Mouse (Mus musculus) heart, postnatal 10 days (tissue): ENCODE measurements around the gene Ren1. TPM values are rescaled to one million over a fixed set of nuclear protein-coding genes. Genes with fewer than 3 reads are reported as not detected.
"Not testable (repeated sequence)": the region's sequence is repeated elsewhere in the genome, so short reads cannot be mapped to it uniquely, and the experiment has no call there.

Source experiments
- DNase-seq, 2 experiments: peaks; one replicate each; pipeline ENCODE4 v3.0.0; 2021
- intact Hi-C: fragments of 180-260 bp; cut with DNase I; formaldehyde crosslinking; loops from one replicate; pipeline ENCODE4 v1.15.1; 2025
- total RNA-seq, 2 experiments: library from RNA; stranded (reverse); gene quantifications; 2 replicates each; pipeline ENCODE4 v1.2.3; 2021

The Ren1 gene
- total RNA-seq, 2 experiments from 2014 or later: 0.22 TPM

GRCm38 (mm10) chr1:133340403-133340802 is 9.9 kb upstream of the Ren1 start:
- DNase-seq, intact Hi-C loops: not testable (repeated sequence)

- no peak for DNase-seq
- intact Hi-C loops: no loop called here
These were observed 6.0 kb upstream of the Ren1 start for GRCm38 (mm10) chr1:133344357-133344756.

GRCm38 (mm10) chr1:133346531-133346930 is 3.8 kb upstream of the Ren1 start:
- no peak for DNase-seq
- intact Hi-C loops: no loop called here

GRCm38 (mm10) chr1:133347226-133347625 is 3.1 kb upstream of the Ren1 start:
- no peak for DNase-seq
- intact Hi-C loops: no loop called here

GRCm38 (mm10) chr1:133347693-133348520 is 2.4 kb upstream of the Ren1 start:
- no peak for DNase-seq

GRCm38 (mm10) chr1:133351762-133352161 is 1.5 kb downstream of the Ren1 start:
- no peak for DNase-seq
- intact Hi-C loops: loop anchor here (2.0 kb wide), 1 partner anchor 175 kb away; no protein-coding TSS in a partner anchor

More at GRCm38 (mm10) chr1:133347693-133348520, 2.4 kb upstream of the Ren1 start:
- intact Hi-C loops: no loop called here

- intact Hi-C loops: loop anchor here (1.0 to 2.0 kb wide), 2 partner anchors 39 to 177 kb away; no protein-coding TSS in a partner anchor
- peak; percentile 71 to 84 for DNase-seq
These were observed 3.1 kb downstream of the Ren1 start for GRCm38 (mm10) chr1:133353371-133353809.

- intact Hi-C loops: no loop called here
- DNase-seq: no peak
These were observed 5.2 kb downstream of the Ren1 start for GRCm38 (mm10) chr1:133355469-133355868.

GRCm38 (mm10) chr1:133355912-133356311 is 5.6 kb downstream of the Ren1 start:
- intact Hi-C loops: no loop called here

GRCm38 (mm10) chr1:133356330-133356729 is 6.0 kb downstream of the Ren1 start:
- no peak for DNase-seq
- intact Hi-C loops: no loop called here

More at GRCm38 (mm10) chr1:133355912-133356311, 5.6 kb downstream of the Ren1 start:
- no peak for DNase-seq

GRCm38 (mm10) chr1:133361006-133361405 is 10.7 kb downstream of the Ren1 start:
- DNase-seq: no peak
- intact Hi-C loops: no loop called here

GRCm38 (mm10) chr1:133362103-133362502 is 11.8 kb downstream of the Ren1 start:
- intact Hi-C loops: no loop called here
- DNase-seq: no peak

- intact Hi-C loops: no loop called here
- DNase-seq: peak; percentile 81 to 82
These were observed 13.1 kb downstream of the Ren1 start, which contains the start of gene Etnk2 for GRCm38 (mm10) chr1:133363276-133364021. Gene Etnk2 (plus strand): TSS chr1:133363572.

GRCm38 (mm10) chr1:133364022-133364630 is 13.8 kb downstream of the Ren1 start:
- intact Hi-C loops: no loop called here

GRCm38 (mm10) chr1:133364890-133365289 is 14.6 kb downstream of the Ren1 start:
- DNase-seq: no peak
- intact Hi-C loops: no loop called here

More at GRCm38 (mm10) chr1:133364022-133364630, 13.8 kb downstream of the Ren1 start:
- DNase-seq: no peak

- intact Hi-C loops: no loop called here
- no peak for DNase-seq
These were observed 16.8 kb downstream of the Ren1 start for GRCm38 (mm10) chr1:133366951-133367605.

GRCm38 (mm10) chr1:133367606-133368488 is 17.5 kb downstream of the Ren1 start:
- intact Hi-C loops: no loop called here
- DNase-seq: peak; percentile 44 to 52

- DNase-seq: no peak
- intact Hi-C loops: no loop called here
These were observed 18.3 kb downstream of the Ren1 start for GRCm38 (mm10) chr1:133368644-133369043.

GRCm38 (mm10) chr1:133370352-133370751 is 20.0 kb downstream of the Ren1 start:
- intact Hi-C loops: no loop called here
- DNase-seq: no peak
